Mouse (Mus musculus): ENCODE data around the gene Gm20388. TPM values are rescaled to one million over a fixed set of nuclear protein-coding genes. Genes with fewer than 3 reads are reported as not detected.

Gene Gm20388
- polyA plus RNA-seq, 1 experiment from 2014 or later, result not detected

GRCm38 (mm10) chr8:120404609-120405036 is 494.0 kb downstream of the Gm20388 start:
- ATAC-seq (ENCODE audit: low FRiP score) (no peak), DNase-seq (ENCODE audit: low spot score) (peak; percentile 63)
- H3K4me2 ChIP-seq (replicated peaks), result no peak overlapping the region
- 28% methylated on average over 7 of the region's 7 CpGs for WGBS
- H3K27ac ChIP-seq, result 0 out of 2 replicates have a peak overlapping the region, but pooled peaks have one; percentile 4
- no peak overlapping the region for H3K9ac ChIP-seq
- H3K9me3 ChIP-seq (ENCODE audit: control insufficient read depth, low read length), result no peaks in the 10 kb centered on the region
- no peak overlapping the region for H3K4me3 ChIP-seq (replicated peaks; ENCODE audit: low read length)
- H3K36me3 ChIP-seq (replicated peaks; ENCODE audit: control insufficient read depth, insufficient read depth), result no peaks in the 10 kb centered on the region
- peaks cover 23% of the 10 kb centered on the region for H3K4me1 ChIP-seq (replicated peaks; ENCODE audit: control insufficient read depth, insufficient read depth, low read length)
- no peaks in the 10 kb centered on the region for H3K27me3 ChIP-seq (ENCODE audit: control insufficient read depth, insufficient read depth, low read length)

DNA sequence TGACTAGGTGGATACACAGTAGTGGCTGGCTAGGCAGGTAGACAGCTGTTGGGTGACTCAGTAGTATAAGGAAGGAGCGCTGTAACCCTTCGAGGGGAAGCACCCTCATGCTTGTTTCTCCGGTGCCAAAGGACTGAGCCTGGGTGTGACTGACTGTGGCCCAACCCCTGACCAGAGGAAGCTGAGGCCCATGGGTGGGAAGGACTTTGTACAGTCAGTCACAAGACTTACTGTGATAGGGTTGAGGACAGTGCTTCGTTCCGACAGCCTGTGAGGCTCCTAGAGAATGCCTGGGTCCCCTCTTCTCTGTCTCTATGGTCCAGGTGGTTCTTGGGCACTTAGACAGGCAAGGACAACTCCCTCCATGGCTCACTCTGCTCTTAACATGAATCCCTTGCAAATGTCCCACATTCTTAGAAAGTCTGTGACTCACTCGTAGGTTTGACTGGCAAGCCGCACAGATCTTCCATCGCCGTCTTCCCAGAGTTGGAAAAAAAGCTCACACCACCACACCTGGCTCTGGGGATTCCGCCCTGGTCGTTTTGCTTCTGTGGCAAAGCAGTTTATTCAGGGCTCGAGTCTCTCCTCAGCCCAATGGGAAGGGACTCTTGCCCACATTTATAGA is 495.5 kb downstream of the Gm20388 start:
- Histone ChIP-seq H3K4me1 (replicated peaks; ENCODE audit: control insufficient read depth, insufficient read depth, low read length) (peaks cover 26% of the 10 kb centered on the region), H3K27ac (no peak overlapping the region), H3K9ac (no peak overlapping the region), H3K27me3 (ENCODE audit: control insufficient read depth, insufficient read depth, low read length) (no peaks in the 10 kb centered on the region), H3K36me3 (replicated peaks; ENCODE audit: control insufficient read depth, insufficient read depth) (no peaks in the 10 kb centered on the region), H3K4me2 (replicated peaks) (no peak overlapping the region), H3K9me3 (ENCODE audit: control insufficient read depth, low read length) (no peaks in the 10 kb centered on the region), H3K4me3 (replicated peaks; ENCODE audit: low read length) (no peak overlapping the region)
- DNase-seq (ENCODE audit: low spot score) (no peak), ATAC-seq (ENCODE audit: low FRiP score) (no peak)
- WGBS, result 96% methylated on average over 12 of the region's 12 CpGs

DNA sequence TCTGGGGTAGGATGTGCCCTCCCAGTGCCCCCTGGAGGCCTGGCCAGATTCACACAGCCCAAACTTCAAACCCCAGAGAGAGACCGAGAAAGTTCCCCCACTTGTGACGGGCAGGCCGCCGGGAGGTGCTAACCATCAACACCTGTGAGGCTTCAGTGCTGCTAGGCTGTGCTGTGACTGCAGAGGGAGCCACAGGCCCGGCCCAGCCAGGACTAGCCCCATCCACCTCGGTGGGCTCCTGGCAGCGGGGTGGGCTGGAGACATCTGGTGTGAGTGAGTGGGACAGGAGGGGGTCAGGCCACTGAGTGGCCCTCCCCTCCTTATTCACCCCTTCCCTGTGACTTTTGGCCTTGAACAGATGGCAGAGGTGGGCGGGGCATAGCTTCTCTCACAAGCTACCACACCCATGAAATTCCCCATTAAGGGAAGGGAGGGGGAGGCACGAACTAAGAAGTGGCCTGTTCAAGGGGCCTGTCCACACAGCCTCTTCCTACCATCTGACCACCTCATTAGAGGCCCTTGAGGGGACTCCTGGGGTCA is 497.1 kb downstream of the Gm20388 start:
- ATAC-seq (ENCODE audit: low FRiP score) (no peak), DNase-seq (ENCODE audit: low spot score) (no peak)
- no peak overlapping the region for H3K4me3 ChIP-seq (replicated peaks; ENCODE audit: low read length)
- H3K9me3 ChIP-seq (ENCODE audit: control insufficient read depth, low read length), result no peaks in the 10 kb centered on the region
- 12% methylated on average over 9 of the region's 9 CpGs for WGBS
- H3K36me3 ChIP-seq (replicated peaks; ENCODE audit: control insufficient read depth, insufficient read depth), result no peaks in the 10 kb centered on the region
- 0 out of 2 replicates have a peak overlapping the region, but pooled peaks have one; percentile 38 for H3K27ac ChIP-seq
- peaks cover 42% of the 10 kb centered on the region for H3K4me1 ChIP-seq (replicated peaks; ENCODE audit: control insufficient read depth, insufficient read depth, low read length)
- no peak overlapping the region for H3K4me2 ChIP-seq (replicated peaks)
- H3K27me3 ChIP-seq (ENCODE audit: control insufficient read depth, insufficient read depth, low read length), result no peaks in the 10 kb centered on the region
- no peak overlapping the region for H3K9ac ChIP-seq

DNA sequence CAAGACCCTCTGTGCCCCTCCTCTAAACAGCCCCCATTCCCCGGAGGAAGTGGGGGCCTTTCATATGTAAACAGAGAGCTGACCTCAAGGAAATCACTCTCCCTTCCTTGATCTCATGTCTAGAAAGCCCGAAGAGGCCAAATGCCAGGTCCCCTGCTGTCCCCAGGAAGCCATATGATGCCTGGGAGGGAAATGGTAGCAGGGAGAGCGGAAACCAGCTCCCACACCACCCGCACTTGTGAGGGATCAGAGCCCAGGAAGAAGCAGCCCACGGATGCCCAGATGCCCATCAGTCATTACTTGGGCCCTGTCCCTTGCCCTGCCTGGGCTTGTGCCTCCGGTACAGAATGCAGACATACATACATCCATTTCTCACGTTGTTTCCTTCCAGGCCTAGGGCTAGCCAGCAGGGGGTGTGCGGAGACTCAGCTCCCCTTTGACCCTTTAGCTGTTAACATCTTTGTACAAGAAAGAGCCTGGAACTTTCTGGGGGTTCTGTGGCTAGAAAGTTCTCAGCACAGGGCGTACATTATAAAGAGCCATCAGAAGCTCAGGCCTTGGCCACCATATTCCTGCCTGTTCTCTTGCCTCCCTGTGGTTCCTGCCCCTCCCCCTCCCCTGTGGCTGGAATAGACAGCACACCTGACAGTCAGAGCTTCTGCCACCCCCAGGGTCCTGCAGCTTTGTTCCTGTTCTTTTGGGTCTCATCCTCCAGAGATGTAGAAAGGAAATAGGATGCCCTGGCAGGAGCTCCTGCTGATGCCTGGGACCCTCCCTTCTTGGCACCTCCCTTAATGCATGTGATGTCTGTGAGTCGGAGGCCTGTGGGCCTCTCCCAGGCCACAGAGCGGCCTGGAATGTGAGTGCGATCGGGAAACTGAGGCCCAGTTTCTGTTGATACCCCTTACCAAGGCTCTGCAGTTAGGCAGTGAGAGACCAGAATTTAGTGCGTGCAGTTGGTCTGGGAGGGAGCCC is 497.9 kb downstream of the Gm20388 start:
- no peaks in the 10 kb centered on the region for H3K27me3 ChIP-seq (ENCODE audit: control insufficient read depth, insufficient read depth, low read length)
- no peak for DNase-seq (ENCODE audit: low spot score)
- no peaks in the 10 kb centered on the region for H3K36me3 ChIP-seq (replicated peaks; ENCODE audit: control insufficient read depth, insufficient read depth)
- H3K9ac ChIP-seq, result no peak overlapping the region
- H3K4me1 ChIP-seq (replicated peaks; ENCODE audit: control insufficient read depth, insufficient read depth, low read length), result peaks cover 50% of the 10 kb centered on the region
- 32% methylated on average over 14 of the region's 14 CpGs for WGBS
- no peak overlapping the region for H3K4me2 ChIP-seq (replicated peaks)
- no peaks in the 10 kb centered on the region for H3K9me3 ChIP-seq (ENCODE audit: control insufficient read depth, low read length)
- ATAC-seq (ENCODE audit: low FRiP score), result no peak
- 0 out of 2 replicates have a peak overlapping the region, but pooled peaks have one; percentile 38 for H3K27ac ChIP-seq
- H3K4me3 ChIP-seq (replicated peaks; ENCODE audit: low read length), result no peak overlapping the region

- Histone ChIP-seq H3K27ac (no peak overlapping the region), H3K36me3 (replicated peaks; ENCODE audit: control insufficient read depth, insufficient read depth) (no peaks in the 10 kb centered on the region), H3K4me1 (replicated peaks; ENCODE audit: control insufficient read depth, insufficient read depth, low read length) (peaks cover 60% of the 10 kb centered on the region), H3K9ac (no peak overlapping the region), H3K9me3 (ENCODE audit: control insufficient read depth, low read length) (no peaks in the 10 kb centered on the region), H3K4me2 (replicated peaks) (no peak overlapping the region), H3K27me3 (ENCODE audit: control insufficient read depth, insufficient read depth, low read length) (no peaks in the 10 kb centered on the region), H3K4me3 (replicated peaks; ENCODE audit: low read length) (no peak overlapping the region)
- no peak for DNase-seq (ENCODE audit: low spot score)
- WGBS, result 36% methylated on average over 11 of the region's 11 CpGs
- no peak for ATAC-seq (ENCODE audit: low FRiP score)
These were observed 498.9 kb downstream of the Gm20388 start for GRCm38 (mm10) chr8:120409371-120410013.

DNA sequence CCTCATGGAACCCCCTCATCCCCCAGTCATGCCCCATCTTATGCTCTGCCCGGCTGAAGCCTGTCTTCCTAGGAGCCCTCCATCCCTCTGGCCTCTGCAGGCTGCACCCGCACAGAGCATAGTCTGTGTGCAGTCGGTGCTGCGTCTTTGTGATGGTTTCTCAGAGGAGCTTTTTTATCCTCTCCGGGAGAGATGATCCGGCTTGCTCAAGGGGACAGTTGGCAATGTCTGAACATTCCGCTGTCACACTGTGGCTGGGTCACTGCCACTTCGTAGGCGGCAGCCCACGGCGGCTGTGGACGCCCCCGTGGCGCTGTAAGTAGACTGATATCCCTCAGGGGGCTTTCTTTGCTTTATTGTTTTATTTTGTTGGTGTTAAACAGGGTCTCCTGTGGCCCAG is 500.4 kb downstream of the Gm20388 start:
- ATAC-seq (ENCODE audit: low FRiP score) (peak; percentile 35; the same call in 1 of the 2 replicates), DNase-seq (ENCODE audit: low spot score) (no peak)
- Histone ChIP-seq H3K36me3 (replicated peaks; ENCODE audit: control insufficient read depth, insufficient read depth) (no peaks in the 10 kb centered on the region), H3K4me3 (replicated peaks; ENCODE audit: low read length) (no peak overlapping the region), H3K9me3 (ENCODE audit: control insufficient read depth, low read length) (no peaks in the 10 kb centered on the region), H3K4me2 (replicated peaks) (no peak overlapping the region), H3K27me3 (ENCODE audit: control insufficient read depth, insufficient read depth, low read length) (no peaks in the 10 kb centered on the region), H3K4me1 (replicated peaks; ENCODE audit: control insufficient read depth, insufficient read depth, low read length) (peaks cover 63% of the 10 kb centered on the region), H3K9ac (0 out of 2 replicates have a peak overlapping the region, but pooled peaks have one; percentile 2), H3K27ac (no peak overlapping the region)
- WGBS, result 25% methylated on average over 14 of the region's 14 CpGs

- DNase-seq (ENCODE audit: low spot score), result no peak
- peak overlapping the region; percentile 9; the same call in 1 of the 2 replicates for H3K27ac ChIP-seq
- 37% methylated on average over 8 of the region's 8 CpGs for WGBS
These were observed 501.2 kb downstream of the Gm20388 start for GRCm38 (mm10) chr8:120411862-120412261.

DNA sequence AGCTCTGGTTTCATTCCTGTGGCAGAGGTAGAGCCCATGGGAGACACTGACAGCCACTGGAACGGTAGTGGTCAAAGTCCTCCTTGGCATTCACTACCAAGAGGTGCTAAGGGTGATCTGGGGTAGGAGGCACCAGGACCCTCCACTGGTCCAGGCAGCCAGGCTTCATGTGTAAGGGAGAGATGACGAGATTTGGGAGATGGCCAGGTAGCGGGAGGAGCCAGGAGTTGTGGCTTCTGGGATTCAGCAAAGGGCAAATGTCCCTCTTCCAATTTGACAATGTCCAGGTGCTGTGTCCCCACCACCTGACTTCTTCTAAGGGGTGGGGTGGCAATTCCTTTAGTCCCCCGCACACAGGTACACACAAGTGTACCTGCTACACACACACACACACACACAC is 501.7 kb downstream of the Gm20388 start:
- ATAC-seq (ENCODE audit: low FRiP score), result no peak
- WGBS, result 83% methylated on average over 4 of the region's 4 CpGs
- Histone ChIP-seq H3K27ac (peak overlapping the region; percentile 71; the same call in 1 of the 2 replicates), H3K27me3 (ENCODE audit: control insufficient read depth, insufficient read depth, low read length) (no peaks in the 10 kb centered on the region), H3K4me3 (replicated peaks; ENCODE audit: low read length) (no peak overlapping the region), H3K4me1 (replicated peaks; ENCODE audit: control insufficient read depth, insufficient read depth, low read length) (peaks cover 76% of the 10 kb centered on the region), H3K9ac (no peak overlapping the region; the same call in 1 of the 2 replicates), H3K36me3 (replicated peaks; ENCODE audit: control insufficient read depth, insufficient read depth) (no peaks in the 10 kb centered on the region), H3K9me3 (ENCODE audit: control insufficient read depth, low read length) (no peaks in the 10 kb centered on the region), H3K4me2 (replicated peaks) (no peak overlapping the region)
- no peak for DNase-seq (ENCODE audit: low spot score)

More at GRCm38 (mm10) chr8:120411862-120412261, 501.2 kb downstream of the Gm20388 start:
- H3K9ac ChIP-seq, result no peak overlapping the region
- H3K4me3 ChIP-seq (replicated peaks; ENCODE audit: low read length), result no peak overlapping the region
- no peaks in the 10 kb centered on the region for H3K9me3 ChIP-seq (ENCODE audit: control insufficient read depth, low read length)
- no peaks in the 10 kb centered on the region for H3K27me3 ChIP-seq (ENCODE audit: control insufficient read depth, insufficient read depth, low read length)
- no peak overlapping the region for H3K4me2 ChIP-seq (replicated peaks)
- no peaks in the 10 kb centered on the region for H3K36me3 ChIP-seq (replicated peaks; ENCODE audit: control insufficient read depth, insufficient read depth)
- peaks cover 71% of the 10 kb centered on the region for H3K4me1 ChIP-seq (replicated peaks; ENCODE audit: control insufficient read depth, insufficient read depth, low read length)
- no peak for ATAC-seq (ENCODE audit: low FRiP score)
